Mouse (Mus musculus): Measurements from ENCODE around the gene Med25.

The Med25 gene

DNA sequence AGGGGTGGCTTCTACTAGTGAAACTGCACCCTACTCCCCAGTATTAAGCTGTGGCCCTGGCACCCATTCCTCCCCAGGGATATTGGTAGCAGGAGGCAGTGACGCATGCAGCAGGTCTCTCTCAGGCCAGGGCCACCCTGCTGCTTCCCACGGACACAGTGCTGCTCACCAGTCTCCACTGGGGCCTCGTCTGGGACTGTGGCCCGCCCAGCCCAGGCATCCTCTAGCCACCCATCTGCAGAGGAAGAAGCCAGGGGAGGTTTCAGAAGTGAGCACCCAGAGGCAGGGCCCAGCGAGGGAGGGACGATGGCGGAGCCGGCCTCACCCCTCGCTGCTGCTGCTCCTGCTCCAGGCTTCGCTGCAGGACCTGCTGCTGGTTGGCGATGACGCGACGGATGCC is 29.3 kb downstream of the Med25 start:
- no peak for DNase-seq (ENCODE audit: low read depth)

DNA sequence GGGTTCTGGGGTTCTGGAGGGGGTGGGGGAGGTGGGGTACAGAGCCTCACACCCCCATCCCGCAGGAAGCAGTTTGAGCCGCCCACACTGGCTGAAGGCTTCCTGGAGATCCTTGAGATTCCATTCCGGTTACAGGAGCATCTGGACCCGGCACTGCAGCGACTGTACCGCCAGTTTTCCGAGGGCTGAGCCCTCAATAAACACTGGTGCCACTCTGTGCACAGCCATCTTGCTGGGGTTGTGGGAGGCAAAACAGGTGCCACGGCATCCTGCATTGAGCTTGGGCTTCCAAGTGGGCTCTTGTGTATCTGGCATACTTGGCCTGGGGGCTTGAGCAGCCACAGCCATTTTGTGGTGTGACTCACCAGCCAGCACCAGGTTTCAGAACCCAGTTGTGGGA is 30.1 kb downstream of the Med25 start:
- DNase-seq (ENCODE audit: low read depth): no peak

- DNase-seq (ENCODE audit: low read depth): no peak
These were observed 31.1 kb downstream of the Med25 start for GRCm38 (mm10) chr7:44861429-44861816.

GRCm38 (mm10) chr7:44860576-44861428 is 31.7 kb downstream of the Med25 start:
- peak; percentile 78 for DNase-seq (ENCODE audit: low read depth)

- DNase-seq (ENCODE audit: low read depth): no peak
These were observed 32.6 kb downstream of the Med25 start for GRCm38 (mm10) chr7:44859896-44860295.

DNA sequence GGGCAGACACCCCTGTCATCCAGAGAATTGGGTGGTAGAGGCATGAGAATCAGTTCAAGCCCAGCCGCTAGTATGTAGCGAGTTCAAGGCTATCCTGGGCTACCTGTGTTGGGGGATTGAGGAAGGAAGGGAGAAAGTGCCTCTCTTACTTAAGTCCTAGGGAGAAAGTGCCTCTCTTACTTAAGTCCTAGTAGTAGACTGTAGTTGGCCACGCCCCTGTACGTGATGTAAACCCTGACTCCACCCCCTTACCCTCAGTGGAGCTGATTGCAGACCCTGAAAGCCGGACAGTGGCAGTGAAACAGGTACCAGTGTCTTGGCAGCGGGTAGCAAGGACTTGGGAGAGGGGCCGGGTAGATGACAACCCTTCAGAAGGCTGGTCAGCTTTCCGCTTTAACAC is 34.6 kb downstream of the Med25 start:
- DNase-seq (ENCODE audit: low read depth): peak; percentile 74

DNA sequence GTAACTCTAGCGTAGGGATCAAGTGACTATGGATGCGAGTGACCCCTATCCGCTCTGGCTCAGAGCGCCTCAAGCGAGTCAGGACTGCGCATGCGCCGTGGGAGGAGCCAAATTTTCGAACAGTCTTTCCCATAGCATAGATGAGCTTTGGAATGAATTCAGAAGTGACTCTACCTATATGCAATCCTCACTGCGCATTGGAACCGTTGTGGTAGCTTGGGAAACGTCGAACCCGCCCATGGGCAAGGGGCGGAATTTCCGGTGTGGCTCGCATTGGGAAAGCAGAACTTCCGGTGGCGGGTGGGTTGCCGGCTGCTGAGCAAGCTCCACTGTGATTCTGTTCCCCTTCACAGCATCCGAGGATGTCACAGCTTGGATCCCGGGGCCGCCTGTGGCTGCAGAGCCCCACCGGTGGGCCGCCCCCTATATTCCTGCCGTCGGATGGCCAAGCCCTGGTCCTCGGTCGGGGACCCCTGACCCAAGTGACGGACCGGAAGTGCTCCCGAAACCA is 35.4 kb downstream of the Med25 start, which contains the start of gene Pnkp:
Gene Pnkp, plus strand, starts transcription at position 98 of the 511 bp plus-strand sequence.
- peak; percentile 94 for DNase-seq (ENCODE audit: low read depth)

DNA sequence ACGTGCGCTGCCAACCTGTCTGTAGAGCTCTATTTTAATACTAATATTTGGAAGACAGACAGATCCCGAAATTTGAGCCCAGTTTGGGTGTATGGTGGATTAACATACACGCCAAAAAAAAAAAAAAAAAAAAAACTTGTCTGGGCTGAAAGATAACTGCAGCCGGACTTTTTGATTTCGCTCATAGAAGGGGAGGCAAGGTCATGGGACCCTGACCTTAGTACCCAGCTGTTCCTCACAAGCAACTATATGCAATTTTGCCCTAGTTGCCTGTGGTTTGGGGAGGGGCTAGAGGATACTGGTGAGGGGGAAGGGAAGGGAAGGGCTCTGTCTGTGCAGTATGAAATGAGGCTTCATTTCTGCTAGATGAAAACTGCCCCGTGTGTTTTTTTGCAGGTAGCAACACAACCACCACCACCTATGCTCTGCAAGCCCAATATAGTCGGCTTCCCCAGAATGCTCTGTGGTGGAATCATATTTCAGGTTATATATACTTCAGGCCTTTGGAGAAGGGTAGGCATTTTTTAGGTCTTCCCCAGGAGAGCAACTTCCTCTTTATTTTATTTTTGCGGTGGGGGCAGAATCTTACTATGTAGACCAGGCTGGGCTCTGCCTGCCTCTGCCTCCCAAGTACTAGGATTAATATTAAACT is 36.1 kb downstream of the Med25 start:
- peak; percentile 50 for DNase-seq (ENCODE audit: low read depth)

DNA sequence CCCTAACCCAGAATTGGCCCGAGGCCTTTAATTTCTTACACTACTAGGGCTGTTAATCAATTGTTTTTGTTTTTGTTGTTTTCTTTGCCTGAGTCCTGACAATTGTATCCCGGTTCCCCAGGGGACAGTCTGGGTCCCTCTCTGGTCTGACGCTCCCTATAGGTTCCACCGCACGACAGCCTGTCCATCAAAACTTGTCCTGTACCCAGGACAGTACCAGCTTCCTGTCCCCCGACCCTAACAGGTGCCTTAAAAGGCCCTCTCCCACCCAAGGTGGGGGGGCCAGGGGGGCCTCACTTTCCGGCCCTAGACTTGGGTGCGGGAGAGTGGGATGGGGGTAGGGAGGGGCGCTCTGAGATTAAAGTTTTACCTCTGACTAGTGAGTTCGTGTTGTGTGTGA is 37.5 kb downstream of the Med25 start:
- no peak for DNase-seq (ENCODE audit: low read depth)

DNA sequence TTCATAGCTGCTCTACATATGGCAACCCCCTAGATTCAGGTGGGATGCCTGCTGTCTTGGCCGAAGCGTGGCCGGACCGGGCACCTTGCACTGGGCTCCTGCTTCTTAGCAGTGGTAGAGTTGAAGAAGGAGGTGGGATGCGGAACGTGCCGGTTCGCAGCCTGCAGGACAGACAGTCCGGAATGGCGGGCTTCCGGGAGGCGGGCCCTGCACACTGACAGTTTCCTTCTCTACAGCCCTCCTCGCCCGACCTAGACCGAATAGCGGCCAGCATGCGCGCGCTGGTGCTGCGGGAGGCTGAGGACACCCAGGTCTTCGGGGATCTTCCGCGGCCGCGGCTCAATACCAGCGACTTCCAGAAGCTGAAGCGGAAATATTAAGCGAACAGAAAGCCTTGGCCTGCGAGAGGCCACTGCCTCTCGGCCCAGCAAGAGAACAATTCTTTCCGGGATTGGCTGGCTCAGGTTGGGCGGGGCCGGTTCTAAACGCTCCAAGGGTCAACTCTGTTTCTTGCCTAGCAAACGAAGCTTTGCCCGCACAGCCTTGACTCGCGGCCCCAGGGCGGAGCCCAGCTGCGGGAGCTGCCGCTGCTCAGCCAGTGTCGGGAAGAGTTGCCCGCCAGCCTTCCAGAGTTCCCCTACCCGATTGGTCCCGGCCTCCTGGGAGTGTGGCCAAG is 38.0 kb downstream of the Med25 start:
- peak; percentile 89 for DNase-seq (ENCODE audit: low read depth)

- no peak for DNase-seq (ENCODE audit: low read depth)
These were observed 38.7 kb downstream of the Med25 start for GRCm38 (mm10) chr7:44853596-44854355.

- no peak for DNase-seq (ENCODE audit: low read depth)
These were observed 39.4 kb downstream of the Med25 start for GRCm38 (mm10) chr7:44853065-44853464.

DNA sequence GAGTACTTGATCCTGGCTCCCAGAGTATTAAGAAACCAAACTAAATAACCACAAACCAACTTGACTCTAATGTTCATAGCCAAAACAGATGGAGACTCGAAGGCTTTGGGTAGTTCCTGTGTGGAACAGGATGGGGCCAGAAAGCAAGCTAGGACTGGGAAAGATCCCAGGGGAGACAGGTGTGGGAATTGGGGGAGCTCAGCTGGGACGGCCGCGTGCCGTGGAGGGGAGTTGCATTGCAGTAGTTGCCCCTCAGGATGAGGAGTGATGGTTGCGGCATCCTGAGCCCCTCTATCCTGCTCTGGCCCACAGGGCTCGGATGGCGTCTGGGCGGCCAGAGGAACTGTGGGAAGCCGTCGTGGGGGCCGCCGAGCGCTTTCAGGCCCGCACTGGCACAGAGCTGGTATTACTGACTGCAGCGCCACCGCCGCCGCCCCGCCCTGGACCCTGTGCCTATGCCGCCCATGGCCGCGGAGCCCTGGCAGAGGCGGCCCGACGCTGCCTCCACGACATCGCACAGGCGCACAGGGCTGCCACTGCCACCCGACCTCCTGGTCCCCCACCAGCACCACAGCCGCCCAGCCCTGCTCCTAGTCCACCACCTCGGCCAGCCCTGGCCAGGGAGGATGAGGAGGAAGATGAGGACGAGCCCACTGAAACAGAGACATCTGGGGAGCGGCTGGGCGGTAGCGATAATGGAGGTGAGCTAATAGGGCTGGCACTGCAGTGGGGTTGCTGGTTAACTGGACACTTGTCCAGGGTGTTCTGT is 40.1 kb downstream of the Med25 start:
- no peak for DNase-seq (ENCODE audit: low read depth)

GRCm38 (mm10) chr7:44851625-44852234 is 40.8 kb downstream of the Med25 start:
- no peak for DNase-seq (ENCODE audit: low read depth)

DNA sequence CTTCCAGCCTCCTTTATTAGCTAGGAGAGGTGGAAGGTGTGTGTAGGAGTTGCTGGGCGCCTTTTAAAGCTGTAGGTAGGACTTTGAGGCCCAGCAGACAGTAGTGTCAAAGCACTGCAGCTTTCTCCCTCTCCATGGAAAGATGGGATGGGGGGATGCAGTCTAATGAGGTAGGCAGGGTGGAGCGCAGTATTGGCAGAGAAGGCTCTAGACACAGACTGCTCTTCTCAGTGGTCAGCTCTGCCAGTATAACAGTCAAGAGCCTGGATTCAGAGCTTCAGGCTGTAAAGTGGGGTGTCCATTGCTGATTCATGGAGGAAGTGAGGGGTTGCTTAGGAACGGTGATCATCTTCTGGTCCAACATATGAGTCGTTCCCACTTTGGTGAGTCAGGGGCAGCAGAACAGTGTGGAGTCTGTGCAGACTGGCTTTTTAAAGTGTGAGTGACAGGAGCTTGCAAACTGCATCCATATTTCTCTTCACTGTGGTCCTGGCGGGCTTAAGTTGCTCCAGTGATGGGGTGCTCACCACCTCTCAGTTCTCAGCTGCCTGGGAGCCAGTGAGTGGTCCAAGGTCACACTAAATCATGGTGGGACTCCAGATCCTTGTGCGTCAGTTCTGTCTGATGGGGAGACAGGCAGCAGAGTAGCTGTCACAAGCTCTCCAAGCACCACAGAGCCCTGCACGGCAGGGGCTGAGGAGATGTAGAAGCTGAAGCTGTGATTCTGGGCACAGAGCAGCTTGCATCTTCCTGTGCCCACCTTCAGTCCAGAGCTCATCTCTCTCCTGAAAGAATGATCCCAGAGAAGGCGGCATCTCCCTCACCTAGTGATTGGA is 41.5 kb downstream of the Med25 start:
- DNase-seq (ENCODE audit: low read depth): no peak

- DNase-seq (ENCODE audit: low read depth): peak; percentile 85
These were observed 42.4 kb downstream of the Med25 start for GRCm38 (mm10) chr7:44850146-44850545.

DNA sequence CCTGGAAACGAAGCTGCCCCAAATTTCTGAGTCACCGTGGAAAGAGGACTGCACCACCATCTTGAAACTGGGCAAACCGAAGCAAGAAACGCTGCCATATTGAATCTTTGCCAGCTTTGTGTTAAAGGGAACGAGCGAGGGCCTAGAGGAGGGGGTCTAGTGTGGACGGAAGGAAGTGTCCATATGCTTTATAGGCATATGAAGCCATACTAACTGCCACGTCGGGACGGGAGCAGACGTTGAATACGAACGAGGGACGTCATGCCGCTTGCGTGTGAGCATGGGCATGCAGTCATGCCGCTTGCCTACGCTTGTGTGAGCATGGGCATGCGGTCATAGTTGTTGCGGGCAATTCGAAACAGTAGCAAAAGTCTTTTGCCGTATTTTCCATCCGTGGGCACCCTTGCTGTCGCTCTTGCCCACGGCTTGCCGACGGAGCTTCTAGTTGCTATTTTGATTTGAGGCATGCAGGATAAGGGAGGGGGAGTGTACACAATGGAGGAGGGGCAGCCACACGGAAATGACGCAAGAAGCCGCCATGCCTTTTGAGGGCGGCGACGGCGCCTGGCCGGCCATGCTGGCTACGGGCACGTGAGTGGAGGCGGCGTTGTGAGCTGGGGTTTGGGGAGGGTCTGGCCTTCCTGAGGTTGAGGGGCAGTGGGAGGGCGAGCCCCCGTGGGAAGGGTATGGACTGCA is 42.9 kb downstream of the Med25 start:
- DNase-seq (ENCODE audit: low read depth): peak; percentile 96

DNA sequence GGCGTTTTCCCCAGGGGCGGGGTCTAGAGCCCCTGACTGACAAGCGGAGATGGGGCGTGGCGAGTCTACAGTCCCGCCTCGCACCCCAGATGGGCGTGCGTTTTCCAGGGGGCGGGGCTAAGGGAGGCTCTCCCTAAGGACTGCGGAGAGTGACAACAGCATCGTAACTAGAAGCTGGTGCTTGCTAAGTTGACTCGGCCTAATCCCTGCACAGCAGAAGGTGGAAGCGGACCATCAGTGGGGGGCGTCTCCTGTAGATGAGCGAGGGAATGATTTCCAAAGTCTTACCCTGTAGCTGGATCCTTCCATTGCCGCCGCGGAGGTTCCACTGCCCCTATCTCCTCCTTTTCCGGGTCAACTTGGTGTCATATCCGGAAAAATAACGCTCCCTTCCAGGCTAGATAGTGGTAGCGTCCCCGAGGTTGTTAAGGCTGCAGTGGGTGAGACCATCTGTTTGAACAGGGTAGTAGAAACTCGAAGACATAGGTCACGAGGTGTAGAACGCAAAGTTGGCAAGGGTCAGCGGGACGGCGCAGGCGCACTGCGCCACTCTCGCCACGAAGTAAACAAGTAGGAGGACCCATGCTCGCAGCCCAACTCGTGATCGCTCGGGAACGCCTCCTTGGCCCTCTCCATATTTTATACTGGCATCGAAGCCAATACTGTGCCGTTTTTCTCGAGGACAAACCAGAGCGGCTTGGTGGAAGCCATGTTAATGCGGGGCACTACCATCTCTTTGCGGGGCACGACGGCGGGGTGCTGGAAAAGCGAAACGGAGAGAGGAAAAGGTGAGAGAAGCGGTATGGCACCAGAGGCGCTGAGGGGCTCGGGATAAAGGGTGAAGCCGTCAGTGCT is 43.7 kb downstream of the Med25 start, which contains the start of the genes Akt1s1 and Tbc1d17:
Gene Akt1s1, plus strand, starts transcription at position 431 of the 855 bp plus-strand sequence.
Gene Tbc1d17, minus strand, starts transcription at position 519 of the 855 bp plus-strand sequence.
- peak; percentile 100 for DNase-seq (ENCODE audit: low read depth)
